Mouse (Mus musculus) testis, postnatal 10 days (tissue): ENCODE results near the gene Ell.
"Not testable (repeated sequence)": the region's sequence is repeated elsewhere in the genome, so short reads cannot be mapped to it uniquely, and the experiment has no call there.

Experiments used
- DNase-seq: peaks from one replicate; pipeline ENCODE4 v3.0.0; 2021; ENCODE audit warnings: low spot score

Gene Ell

GRCm38 (mm10) chr8:70507027-70507393, 32.2 kb upstream of the Ell start:
- no peak for DNase-seq

GRCm38 (mm10) chr8:70509281-70509952, 29.8 kb upstream of the Ell start:
- no peak for DNase-seq

- peak; percentile 96 for DNase-seq
These were observed 28.9 kb upstream of the Ell start, which contains the start of gene Uba52 for GRCm38 (mm10) chr8:70510228-70510915. Gene Uba52, minus strand, starts transcription at chr8:70510801.

- not testable (repeated sequence) for DNase-seq
These were observed 28.1 kb upstream of the Ell start for GRCm38 (mm10) chr8:70511174-70511573.

- DNase-seq: no peak
These were observed 27.5 kb upstream of the Ell start for GRCm38 (mm10) chr8:70511770-70512169.

- no peak for DNase-seq
These were observed 26.9 kb upstream of the Ell start for GRCm38 (mm10) chr8:70512253-70512903.

GRCm38 (mm10) chr8:70513441-70513840, 25.8 kb upstream of the Ell start:
- DNase-seq: no peak

- no peak for DNase-seq
These were observed 21.2 kb upstream of the Ell start for GRCm38 (mm10) chr8:70517940-70518643.

GRCm38 (mm10) chr8:70519043-70519442, 20.2 kb upstream of the Ell start:
- DNase-seq: no peak

GRCm38 (mm10) chr8:70519606-70520005, 19.7 kb upstream of the Ell start:
- no peak for DNase-seq

GRCm38 (mm10) chr8:70522592-70523403, 16.5 kb upstream of the Ell start:
- DNase-seq: peak; percentile 96

GRCm38 (mm10) chr8:70527111-70527511, 12.1 kb upstream of the Ell start:
- DNase-seq: no peak

GRCm38 (mm10) chr8:70527512-70528181, 11.6 kb upstream of the Ell start, which contains the start of the genes Fkbp8 and Kxd1:
Gene Fkbp8, plus strand, starts transcription at chr8:70527724.
Gene Kxd1, minus strand, starts transcription at chr8:70527956.
- peak; percentile 99 for DNase-seq

GRCm38 (mm10) chr8:70528182-70528797, 11.0 kb upstream of the Ell start:
- DNase-seq: no peak

GRCm38 (mm10) chr8:70529299-70529698, 10.0 kb upstream of the Ell start:
- no peak for DNase-seq

- no peak for DNase-seq
These were observed 9.5 kb upstream of the Ell start for GRCm38 (mm10) chr8:70529741-70530161.

- DNase-seq: no peak
These were observed 8.9 kb upstream of the Ell start for GRCm38 (mm10) chr8:70530314-70530713.

GRCm38 (mm10) chr8:70534281-70534680, 5.0 kb upstream of the Ell start:
- no peak for DNase-seq

- DNase-seq: no peak
These were observed 4.0 kb upstream of the Ell start for GRCm38 (mm10) chr8:70535221-70535620.

- DNase-seq: no peak
These were observed 3.6 kb upstream of the Ell start for GRCm38 (mm10) chr8:70535701-70536100.
